Mouse (Mus musculus): Measurements from ENCODE around the gene Srpr.

DNA sequence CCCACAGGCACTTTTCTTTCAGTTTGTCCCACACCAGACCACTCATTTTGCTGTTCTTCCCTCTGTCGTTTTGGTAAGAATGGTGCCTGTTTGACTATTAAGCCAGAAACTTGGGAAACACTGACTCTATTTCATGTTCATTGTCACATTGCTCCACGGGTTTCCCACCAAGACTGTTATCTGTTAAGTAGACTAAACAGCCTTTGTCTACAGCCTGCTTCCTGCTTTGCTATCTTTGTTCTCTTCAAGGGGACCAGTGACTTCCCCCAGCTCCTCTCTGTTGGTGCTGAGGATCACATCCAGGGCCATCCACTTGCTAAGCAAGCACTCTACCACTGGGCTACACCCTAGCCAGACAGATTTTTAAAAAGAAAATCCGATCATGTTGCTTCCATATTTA lies 3.6 kb downstream of the Srpr start:
- TF ChIP-seq CTCF (IDR thresholded peaks at IDR 0.05; ENCODE audit: extremely low read depth, insufficient read length, insufficient replicate concordance, low read depth, low read length) (no peak), POLR2A (IDR thresholded peaks at IDR 0.05; ENCODE audit: low read depth, low read length) (no peak)
